Mouse (Mus musculus) cerebral cortex, adult 2 months (tissue): ENCODE data around the gene Errfi1.

Source experiments
- WGBS: fragments of 180-500 bp; shearing (Covaris S2); methylation state at CpG from one replicate; pipeline ENCODE4 v1.1.7; 2018; 5-methylcytosine and 5-hydroxymethylcytosine counted together

The Errfi1 gene

DNA sequence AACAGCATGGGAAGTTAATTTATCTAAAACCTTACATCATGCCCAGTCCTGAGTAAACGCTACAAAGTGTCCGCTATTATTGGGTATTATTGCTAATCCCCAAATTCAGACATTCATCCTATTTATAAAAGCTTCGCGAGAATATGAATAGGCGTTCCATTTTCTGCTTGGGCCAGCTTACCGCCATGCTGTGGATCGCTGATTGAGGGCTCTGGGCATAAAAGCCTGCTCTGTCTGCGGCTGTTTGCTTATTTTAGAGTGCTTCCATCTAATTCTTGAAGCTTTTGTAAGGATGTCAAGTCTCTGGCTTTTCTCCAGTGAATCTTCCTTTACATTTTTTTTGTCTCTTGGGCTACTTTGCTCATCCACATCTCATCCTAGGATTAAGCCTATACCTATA, 7.4 kb upstream of the Errfi1 start:
- WGBS: 54% methylated on average over 8 of the region's 8 CpGs

DNA sequence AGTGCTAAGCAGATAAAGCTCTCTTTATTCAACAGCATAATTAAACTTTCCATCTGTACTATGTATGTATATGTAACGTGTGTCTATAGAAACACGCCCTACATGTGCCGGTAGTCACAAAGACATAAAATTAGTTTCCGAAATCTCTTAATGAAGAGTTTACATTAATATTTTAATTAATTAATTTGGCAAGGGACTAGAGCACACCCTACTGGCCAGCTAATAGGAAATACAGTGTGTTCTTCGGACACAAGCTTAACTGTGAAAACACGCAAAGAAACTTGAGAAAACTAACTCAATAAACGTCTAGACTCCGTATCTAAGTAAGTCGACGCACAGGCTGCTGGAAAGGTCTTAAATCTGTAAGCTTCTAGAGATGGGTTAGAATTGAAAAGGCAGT, 3.8 kb upstream of the Errfi1 start:
- WGBS: 45% methylated on average over 10 of the region's 10 CpGs

DNA sequence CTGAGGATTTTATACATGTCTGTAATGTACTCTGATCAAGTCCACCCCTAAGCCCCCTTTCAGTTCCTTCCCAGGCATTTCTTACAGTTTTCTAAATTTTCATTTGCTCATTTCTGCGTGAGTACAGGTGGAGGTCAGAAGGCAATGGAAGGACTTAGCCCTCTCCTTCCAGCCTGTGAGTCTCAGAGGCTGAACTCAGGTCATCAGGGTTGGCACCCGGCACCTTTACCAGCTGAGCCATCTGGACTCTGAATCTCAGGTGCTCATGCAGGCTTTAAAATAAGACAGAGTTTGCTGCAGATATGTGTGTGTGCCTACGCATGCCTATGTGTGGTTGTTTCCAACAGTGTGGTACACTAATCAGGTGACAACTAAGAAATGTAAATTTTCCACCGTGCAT, 2.8 kb upstream of the Errfi1 start:
- 90% methylated on average over 4 of the region's 4 CpGs for WGBS

DNA sequence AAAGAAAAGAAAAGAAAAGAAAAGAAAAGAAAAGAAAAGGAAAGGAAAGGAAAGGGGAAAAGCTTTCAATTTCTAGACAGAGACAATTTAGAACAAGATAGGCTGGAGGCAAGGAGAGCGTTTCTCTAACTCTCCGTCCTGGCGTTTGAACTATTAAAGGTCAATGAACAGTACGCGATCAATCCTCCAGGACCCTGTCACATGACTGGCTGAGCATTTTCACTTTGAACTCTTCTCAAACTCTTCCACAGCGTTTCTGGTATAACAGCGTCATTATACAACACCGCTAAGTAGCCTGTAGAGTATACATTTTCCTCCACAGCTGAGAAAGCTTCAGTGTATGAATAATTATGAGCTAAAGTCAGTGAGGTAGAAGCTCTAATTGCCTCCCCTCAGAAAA, 1.7 kb upstream of the Errfi1 start:
- WGBS: 70% methylated on average over 8 of the region's 8 CpGs

DNA sequence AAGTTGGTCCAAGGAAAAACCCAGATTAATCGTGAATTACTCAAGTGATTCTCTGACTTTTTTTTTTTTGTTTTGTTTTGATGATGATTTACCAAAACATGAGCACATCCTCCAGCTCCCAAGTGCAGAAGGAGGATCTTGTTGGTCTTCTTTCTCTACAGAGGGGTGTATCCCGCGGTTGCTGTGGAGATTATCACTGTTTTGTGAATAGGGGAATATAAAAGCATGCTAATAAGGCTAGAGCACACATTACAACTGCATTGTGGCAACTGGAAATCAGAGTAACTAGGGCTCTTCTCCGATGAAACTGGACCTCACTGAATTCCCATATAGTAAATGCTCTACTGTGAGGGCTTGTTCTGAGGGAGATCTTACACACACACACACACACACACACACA, 1.2 kb upstream of the Errfi1 start:
- WGBS: 60% methylated on average over 4 of the region's 4 CpGs

DNA sequence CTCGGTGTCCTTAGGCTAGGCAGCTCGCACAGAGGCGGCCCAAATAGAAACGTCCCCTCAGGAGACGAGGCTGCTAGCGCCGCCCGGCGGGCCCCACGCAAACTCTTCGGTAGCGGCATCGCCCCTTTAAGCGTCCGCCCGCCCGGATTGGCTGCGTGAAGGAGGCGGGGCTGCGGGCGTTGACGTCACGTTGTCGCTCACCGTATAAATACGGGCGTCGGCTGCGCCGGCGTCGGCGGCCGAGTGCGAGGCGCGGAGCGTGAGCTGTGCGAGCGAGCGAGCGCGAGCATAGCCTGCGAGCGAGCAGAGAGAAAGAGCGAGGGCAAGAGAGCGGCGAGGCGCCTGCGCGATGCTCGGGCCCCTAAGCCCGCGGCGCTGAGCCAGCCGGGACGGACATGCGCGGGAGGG, 1.1 kb downstream of the Errfi1 start:
- under 1% methylated on average over 59 of the region's 59 CpGs for WGBS

DNA sequence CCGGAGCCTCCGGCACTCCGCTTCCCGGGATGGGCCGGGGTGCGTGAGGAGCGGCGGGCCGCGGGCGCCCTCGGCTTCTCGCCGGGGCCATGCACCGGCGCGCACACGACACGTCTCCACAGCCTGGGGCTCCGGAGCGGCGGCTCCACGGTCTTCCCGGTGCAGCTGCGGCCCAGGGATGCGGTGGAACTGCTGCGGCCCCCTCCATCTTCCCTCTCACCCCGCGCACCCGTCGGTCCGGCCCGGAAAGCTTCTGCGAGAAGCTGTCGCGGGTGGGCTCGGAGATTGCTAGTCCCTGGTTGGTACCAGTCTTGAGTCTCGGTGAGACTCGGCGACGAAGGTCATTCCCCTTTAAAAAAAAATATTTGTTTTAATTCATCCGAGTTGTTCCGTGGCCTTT, 1.6 kb downstream of the Errfi1 start:
- 1% methylated on average over 43 of the region's 43 CpGs for WGBS

DNA sequence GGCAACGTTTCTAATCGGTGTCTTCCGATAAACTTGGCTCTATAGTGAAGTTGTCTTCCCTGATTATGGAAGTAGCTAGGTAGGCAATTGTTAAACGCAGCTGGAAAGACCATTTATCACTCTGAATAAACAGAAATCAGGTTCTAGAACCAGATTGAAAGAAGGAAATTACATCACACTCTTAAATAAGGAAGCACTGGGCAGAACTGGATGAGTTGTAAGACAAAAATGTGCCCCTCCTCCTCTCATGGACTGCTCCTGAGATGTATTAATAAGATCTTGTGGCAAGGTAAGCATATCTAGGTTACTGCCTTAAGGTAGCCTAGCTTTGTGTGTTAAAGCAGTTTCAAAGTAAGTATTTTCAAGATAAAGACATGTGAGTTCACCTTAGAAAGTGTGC, 6.8 kb downstream of the Errfi1 start:
- WGBS: 72% methylated on average over 4 of the region's 4 CpGs

DNA sequence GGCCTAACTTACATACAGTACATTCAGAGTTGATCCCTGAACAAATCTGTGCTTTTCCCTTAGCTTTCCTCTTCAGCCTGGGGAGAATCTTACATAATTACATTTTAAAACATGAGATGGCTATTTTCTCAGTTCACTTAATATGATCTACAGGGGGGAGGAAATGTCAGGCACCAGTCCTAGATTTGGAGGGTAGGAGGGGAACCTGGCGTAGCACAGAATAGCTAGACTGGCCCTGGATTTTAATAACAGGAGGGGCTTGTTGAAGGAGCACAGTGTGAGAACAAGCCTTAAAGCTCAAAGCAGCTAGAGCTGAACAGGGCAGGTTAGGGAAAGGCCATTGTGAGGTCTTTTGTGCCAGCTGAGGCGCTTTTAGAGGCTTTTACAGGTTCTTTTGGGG, 7.4 kb downstream of the Errfi1 start:
- WGBS: 77% methylated on average over 2 of the region's 2 CpGs

DNA sequence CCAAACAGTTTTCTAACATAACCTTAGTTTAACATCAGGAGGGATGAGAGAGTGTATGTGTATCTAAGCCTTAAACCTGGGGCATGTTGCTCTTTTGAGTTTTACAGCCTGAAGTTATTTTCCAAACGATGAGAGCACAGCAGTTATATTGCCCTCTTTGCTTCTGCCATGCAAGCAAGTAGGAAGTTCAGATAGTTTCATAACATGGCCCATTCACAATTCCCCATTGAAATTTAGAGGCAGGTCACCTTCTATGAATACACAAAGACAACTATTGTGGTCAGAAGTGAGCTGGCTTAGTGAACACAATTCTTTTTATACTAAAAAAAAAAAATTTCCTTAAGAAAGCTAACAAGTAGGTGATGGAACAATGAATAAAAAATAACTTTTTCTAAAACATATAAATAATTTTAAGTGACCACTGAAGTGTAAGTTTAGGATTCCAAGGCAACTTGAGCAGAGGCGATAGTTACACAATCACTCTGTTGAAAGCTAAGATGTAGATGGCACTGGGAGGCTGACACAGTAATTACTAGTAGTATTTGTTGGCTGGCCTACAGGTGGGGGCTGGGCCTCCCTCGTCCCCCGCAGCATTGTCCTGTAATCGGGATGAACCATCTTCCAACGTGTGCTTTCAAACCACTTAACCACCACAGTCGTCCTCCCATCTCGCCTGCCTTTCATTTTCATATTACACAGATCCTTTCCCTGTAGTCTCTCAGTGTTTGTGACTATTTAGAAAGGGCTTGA, 9.1 kb downstream of the Errfi1 start:
- WGBS: 45% methylated on average over 8 of the region's 8 CpGs

DNA sequence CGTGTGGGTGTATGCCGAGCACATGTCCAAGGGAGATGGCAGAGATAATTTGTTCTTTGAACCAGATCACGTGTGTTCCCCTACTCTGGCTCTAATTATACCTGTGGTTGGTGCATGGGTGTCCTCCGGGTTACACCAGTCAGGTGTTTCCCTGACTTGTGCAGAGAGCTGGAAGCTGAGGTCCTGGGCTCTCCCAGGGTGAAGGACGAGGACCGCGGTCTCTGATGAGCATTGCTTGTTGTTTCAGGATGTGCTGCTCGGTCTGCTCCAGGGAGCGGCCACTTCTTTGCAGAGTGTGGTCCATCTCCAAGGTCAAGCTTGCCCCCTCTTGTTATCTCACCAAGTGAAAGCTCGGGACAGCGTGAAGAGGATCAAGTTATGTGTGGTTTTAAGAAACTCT, 12.3 kb downstream of the Errfi1 start:
- WGBS: 85% methylated on average over 11 of the region's 11 CpGs

DNA sequence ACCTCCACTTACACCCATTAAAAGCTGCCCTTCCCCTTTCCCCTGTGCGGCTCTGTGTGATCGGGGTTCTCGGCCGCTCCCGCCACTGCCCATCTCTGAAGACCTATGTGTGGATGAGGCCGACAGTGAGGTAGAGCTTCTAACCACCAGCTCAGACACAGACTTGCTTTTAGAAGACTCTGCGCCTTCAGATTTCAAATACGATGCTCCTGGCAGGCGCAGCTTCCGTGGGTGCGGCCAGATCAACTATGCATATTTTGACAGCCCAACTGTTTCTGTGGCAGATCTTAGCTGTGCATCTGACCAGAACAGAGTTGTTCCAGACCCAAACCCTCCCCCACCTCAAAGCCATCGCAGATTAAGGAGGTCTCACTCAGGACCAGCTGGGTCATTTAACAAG, 12.8 kb downstream of the Errfi1 start:
- WGBS: 69% methylated on average over 12 of the region's 12 CpGs

DNA sequence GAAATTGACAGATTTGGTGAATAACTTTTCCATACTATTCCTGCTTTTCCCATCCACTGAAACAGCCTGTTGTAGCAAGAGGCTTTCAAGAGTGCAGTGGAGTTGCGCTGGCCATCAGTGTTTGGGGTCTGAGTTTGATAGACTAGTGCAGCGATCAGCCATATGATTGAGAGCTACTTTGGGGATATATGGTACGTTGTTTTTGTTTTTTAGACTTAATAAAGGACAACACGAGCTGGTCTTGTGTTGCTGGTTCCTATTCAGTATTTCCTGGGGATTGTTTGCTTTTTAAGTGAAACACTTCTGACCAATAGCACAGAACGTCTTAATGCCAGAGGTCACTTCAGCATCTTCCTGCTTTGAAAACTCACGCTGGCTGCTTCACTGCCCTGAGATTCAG, 14.4 kb downstream of the Errfi1 start:
- 86% methylated on average over 6 of the region's 6 CpGs for WGBS

DNA sequence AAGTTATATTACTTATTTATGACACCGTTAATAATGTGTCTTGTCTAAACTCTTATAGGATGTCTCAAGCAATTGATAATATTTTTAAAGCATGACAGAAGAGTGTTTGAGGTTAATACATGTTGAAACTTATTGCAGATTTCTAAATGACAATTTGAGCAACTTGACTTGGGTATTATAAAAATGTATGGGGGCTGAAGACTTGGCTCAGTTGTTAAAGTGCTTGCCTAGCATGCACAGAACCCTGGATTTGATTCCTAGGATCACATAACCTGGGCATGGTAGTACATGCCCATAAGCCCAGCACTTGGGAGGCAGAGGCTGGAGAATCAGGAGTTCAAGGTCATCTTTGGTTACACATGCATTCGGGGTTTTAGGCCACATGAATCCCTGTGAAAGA, 15.1 kb downstream of the Errfi1 start:
- 90% methylated on average over 2 of the region's 2 CpGs for WGBS

DNA sequence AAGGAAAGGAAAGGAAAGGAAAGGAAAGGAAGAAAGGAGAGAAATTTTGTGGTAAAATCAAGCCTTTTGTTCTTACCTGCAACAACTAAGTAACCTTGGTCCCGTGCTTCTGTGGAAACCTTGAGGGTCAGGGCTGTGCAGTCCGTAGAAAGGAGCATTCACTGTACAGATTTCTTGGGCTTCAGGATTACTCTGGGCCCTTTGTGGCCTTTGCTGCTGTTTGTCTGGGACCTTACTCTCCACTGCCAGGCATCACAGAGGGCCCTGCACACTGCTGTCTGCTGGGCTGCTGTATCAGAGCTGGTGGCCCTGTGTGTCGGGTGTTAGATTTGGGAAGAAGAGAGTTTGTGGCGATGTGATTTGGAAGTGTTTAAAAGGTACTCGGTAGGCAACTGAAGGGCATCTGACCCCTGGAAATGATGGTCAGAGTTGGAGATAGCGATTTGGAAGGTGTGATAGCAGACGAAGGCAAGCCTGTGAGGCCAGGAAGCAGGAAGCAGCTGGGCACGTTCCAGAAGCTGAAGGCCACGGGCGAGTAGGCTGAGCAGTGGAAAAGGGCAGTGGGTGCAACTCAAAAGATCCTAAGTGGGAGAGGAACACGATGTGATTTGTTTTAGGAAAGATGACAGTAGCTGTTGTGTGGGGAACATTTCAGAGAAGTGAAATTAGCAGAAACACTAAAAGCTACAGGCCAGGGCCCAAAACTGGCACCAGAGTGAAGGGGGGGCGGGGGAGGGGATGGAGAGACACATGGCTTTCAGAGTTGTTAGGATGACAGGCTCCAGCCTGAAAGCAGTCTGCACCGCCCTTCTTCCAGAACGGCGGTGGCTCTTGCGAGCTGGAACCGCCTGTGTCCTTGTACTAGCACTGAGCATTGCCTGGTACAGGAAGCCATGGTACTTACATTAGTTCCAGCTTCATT, 15.8 kb downstream of the Errfi1 start:
- WGBS: 53% methylated on average over 17 of the region's 17 CpGs

DNA sequence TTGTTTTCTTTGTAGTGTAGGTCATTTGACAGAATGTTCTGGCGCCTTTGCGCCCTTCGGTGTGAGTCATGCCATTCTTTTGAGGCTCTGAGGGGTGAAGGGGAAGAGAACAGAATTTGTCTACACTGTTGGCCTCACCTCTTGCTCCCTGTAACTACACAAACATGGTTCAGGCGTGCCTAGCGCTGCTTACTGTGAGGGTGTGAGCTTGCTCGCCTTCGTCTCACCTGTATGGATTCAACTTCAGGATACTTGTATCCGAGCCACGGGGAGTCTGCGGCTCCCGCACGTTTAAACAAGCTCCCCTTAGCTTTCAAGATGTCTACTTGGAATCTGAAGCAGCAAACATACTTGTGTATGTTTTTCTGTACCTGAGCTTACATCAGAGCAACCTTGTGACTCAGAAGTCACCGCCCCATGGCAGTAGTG, 17.3 kb downstream of the Errfi1 start:
- 91% methylated on average over 13 of the region's 13 CpGs for WGBS

DNA sequence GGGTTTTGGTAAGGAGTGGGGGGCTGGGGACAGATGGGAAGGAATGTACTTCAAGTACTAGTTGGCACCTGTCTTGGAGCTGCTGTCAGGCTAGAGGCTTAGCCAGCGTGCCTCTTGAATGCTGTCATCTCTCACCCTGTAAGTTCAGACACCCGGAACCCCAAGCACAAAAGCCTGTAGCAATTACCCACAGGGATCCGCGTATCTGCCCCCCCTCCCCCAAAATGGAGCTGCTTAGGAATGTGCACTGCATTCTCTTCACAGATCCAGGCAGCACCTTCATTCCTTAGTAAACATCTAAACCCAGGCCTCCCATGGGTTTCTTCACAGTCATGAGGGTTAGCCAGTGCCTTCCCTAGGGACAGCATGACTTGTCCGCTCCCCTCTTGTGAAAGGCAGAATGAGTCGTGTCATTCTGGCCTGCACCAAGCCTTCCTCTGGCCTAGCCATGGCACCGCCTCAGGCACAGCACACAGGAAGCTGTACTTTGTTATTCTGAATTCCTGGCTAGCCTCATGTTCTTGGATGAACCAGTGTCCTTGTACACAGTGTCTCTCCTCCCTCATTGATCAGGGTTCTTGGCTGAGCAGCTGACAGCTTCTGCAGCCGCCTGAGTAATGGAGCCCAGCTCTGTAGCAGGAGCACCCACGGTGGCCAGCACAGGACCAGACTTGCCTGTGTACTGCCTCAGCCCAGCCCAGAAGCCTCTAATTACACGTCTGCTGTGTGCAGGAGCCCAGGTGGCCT, 17.8 kb downstream of the Errfi1 start:
- 37% methylated on average over 10 of the region's 10 CpGs for WGBS

DNA sequence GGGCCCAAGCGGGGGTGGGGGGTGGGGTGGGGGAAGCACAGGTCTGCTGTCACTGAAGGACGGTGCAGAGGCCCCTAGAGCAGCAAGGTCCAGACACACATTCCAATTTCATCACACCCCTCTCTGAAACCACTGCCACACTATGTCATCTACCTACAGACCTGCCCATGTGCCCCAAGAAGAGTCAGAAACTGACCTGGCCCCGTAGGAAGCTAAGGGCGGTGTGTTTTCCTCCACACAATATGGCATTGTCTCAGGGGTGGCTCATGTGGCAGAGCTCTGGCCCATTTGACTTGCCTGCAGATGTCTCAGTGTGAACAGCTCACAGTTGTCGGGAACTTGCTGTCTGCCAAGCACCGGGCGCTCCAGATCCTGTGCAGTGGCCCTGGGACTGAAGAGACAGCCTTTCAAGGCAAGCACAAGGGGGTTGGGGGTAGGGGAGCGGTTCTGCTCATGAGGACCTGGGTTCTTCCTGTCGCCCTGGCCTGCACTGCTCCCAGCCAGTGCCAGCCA, 18.5 kb downstream of the Errfi1 start:
- WGBS: 42% methylated on average over 9 of the region's 9 CpGs

DNA sequence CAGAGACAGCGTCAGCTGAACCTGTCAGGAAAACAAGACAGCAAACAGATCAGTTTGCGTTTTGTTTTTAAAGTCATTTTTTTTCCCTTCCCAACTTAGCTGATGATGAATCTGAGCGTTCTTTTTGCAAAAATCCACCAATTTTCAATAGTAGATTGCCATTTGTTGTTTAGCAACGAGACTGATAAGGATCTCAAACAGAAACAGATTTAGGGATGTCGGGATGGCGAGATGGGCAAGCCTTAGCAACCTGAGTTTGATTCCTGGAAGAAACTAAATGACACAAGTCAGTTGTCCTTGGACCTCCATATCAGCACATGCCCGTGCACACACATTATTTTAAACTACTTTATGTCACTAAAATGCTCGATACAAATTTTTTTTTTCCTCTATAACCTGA, 19.0 kb downstream of the Errfi1 start:
- 77% methylated on average over 8 of the region's 8 CpGs for WGBS

DNA sequence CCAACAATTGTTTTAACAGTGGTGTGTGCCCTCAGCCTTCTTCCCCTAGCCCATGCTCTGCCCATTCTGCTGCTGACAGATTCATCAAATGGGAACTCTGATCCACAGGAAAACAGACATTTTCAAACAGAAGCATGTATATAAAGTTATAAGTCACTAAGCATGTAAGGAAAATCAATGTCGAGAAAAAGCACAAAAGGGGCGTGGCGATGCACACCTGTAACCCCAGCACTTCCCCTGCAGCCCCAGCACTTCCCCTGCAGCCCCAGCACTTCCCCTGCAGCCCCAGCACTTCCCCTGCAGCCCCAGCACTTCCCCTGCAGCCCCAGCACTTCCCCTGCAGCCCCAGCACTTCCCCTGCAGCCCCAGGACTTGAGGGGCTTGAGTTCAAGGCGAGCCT, 20.7 kb downstream of the Errfi1 start:
- WGBS: 78% methylated on average over 4 of the region's 4 CpGs

DNA sequence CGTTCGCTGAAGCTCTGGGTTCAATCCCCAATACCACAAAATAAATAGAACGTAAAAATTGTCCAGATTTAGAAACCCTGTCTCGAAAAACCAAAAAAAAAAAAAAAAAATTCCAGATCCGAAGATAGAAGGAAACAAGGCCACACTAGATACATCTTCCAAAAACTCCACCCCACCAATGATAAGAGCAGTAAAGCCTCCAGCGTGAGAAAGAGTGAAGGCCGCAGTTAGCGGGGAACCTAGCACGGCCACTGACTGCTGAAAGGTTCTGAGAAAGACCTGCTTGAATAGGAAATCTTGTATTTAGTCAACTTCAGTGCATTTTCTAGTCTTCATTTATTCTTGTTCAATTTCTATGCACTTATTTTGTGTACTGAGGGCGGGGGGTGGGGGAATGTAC, 21.7 kb downstream of the Errfi1 start:
- 79% methylated on average over 10 of the region's 10 CpGs for WGBS

DNA sequence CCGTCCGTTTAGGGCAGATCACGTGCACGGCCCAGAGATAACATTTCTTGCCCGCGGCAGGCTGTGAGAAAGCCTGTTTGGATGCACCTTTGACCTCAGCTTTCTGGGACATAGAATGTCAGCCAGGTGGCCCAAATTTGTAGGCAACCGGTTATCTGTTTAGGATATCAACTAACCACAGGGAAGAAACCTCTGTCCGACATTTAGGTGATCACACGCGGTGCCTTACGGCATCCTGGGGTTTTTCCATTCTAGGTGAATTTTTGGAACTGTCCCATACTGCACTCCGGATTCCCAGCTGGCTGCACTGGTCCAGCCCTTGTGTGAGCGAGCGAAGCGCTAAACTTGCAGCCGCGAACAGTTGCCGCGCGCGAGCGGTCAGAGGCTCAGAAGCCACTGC, 25.9 kb downstream of the Errfi1 start:
- 94% methylated on average over 22 of the region's 22 CpGs for WGBS
